Mouse (Mus musculus): ENCODE results near the gene Cep128. TPM values are rescaled to one million over a fixed set of nuclear protein-coding genes. Genes with fewer than 3 reads are reported as not detected.

The Cep128 gene
- polyA plus RNA-seq, 1 experiment: 216 TPM

DNA sequence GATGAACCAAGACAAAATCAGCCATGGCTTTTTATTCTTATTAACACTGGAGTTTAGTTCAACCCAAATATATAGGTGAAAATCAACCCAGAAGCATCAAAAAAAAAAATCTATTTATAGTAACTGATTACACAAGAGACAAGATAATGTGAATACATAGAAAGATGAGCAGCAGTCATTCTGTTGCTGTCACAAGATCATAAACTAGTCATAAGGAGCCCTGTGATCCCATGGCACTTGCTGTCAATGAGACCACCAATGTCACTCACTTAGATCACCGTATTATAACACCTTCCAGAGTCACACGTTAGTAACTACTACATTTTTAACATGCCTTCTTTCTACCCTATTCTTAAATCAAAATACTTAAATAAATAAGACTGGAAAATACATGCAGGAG lies 118.2 kb downstream of the Cep128 start:
- no peak overlapping the region for H3K27ac ChIP-seq (ENCODE audit: control insufficient read depth, insufficient read depth, low read depth, low read length)
- no peaks in the 10 kb centered on the region; the same call in 1 of the 2 replicates for H3K36me3 ChIP-seq (ENCODE audit: control insufficient read depth, insufficient read depth, low read length)
- TF ChIP-seq POLR2A (IDR thresholded peaks at IDR 0.05; ENCODE audit: control insufficient read depth, low read depth, low read length) (no peak), CTCF (IDR thresholded peaks at IDR 0.05; ENCODE audit: control insufficient read depth, insufficient read depth, insufficient replicate concordance, low read depth, low read length) (no peak)
- no peaks in the 10 kb centered on the region for H3K4me1 ChIP-seq (ENCODE audit: control insufficient read depth, insufficient read depth, low read length)
- H3K27me3 ChIP-seq (ENCODE audit: control insufficient read depth, insufficient read depth, low read length): no peaks in the 10 kb centered on the region
- no peak overlapping the region for H3K4me3 ChIP-seq (ENCODE audit: control insufficient read depth, low read depth, low read length)

DNA sequence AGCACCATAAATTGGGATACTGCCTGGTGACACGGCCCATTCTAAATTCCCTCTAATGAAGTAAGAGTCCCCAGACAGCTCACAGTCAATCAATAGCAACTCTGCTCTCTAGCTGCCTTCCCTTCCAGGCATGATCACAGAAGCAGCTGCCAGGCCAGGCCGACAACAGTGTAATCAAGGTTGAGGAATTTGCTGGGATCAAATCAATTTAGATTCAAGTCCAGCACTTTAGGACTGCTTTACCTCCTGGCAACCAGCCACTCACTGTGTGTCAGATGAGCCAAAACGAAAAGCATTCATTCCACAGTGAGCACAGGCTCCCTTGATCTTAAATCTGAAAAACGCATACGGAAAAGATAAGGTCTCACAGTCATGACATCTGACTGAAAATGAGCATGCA lies 118.7 kb downstream of the Cep128 start:
- Histone ChIP-seq H3K27me3 (ENCODE audit: control insufficient read depth, insufficient read depth, low read length) (no peaks in the 10 kb centered on the region), H3K27ac (ENCODE audit: control insufficient read depth, insufficient read depth, low read depth, low read length) (no peak overlapping the region), H3K4me1 (ENCODE audit: control insufficient read depth, insufficient read depth, low read length) (no peaks in the 10 kb centered on the region), H3K4me3 (ENCODE audit: control insufficient read depth, low read depth, low read length) (no peak overlapping the region), H3K36me3 (ENCODE audit: control insufficient read depth, insufficient read depth, low read length) (no peaks in the 10 kb centered on the region; the same call in 1 of the 2 replicates)
- TF ChIP-seq POLR2A (IDR thresholded peaks at IDR 0.05; ENCODE audit: control insufficient read depth, low read depth, low read length) (no peak), CTCF (IDR thresholded peaks at IDR 0.05; ENCODE audit: control insufficient read depth, insufficient read depth, insufficient replicate concordance, low read depth, low read length) (no peak)

DNA sequence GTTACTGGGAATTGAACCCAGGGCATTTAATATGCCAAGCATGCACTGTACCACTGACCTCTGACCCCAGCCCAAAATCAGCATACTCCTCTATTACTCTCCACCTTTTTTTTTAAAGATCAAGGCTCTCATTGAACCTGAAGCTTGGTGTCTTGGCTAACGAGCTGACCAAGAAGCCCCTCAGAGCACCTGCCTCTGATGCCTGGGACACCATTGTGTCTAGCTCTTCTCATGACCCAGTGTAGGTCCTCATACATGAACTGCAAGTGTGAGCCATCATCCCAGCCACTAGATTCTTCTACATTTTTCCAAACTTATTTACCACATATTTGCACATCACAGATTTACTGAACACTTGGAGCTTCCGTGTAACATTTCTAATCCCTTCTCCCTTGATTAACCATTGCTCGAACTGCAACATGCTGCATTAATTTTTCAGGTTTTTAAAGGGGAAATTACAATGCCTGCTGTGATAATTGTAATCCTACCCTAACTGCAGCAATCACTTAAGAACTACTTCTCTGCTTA lies 119.3 kb downstream of the Cep128 start:
- Histone ChIP-seq H3K4me1 (ENCODE audit: control insufficient read depth, insufficient read depth, low read length) (no peaks in the 10 kb centered on the region), H3K27ac (ENCODE audit: control insufficient read depth, insufficient read depth, low read depth, low read length) (no peak overlapping the region), H3K36me3 (ENCODE audit: control insufficient read depth, insufficient read depth, low read length) (no peaks in the 10 kb centered on the region; the same call in 1 of the 2 replicates), H3K4me3 (ENCODE audit: control insufficient read depth, low read depth, low read length) (no peak overlapping the region), H3K27me3 (ENCODE audit: control insufficient read depth, insufficient read depth, low read length) (no peaks in the 10 kb centered on the region)
- TF ChIP-seq CTCF (IDR thresholded peaks at IDR 0.05; ENCODE audit: control insufficient read depth, insufficient read depth, insufficient replicate concordance, low read depth, low read length): no peak
- no peak for TF ChIP-seq POLR2A (IDR thresholded peaks at IDR 0.05; ENCODE audit: control insufficient read depth, low read depth, low read length)

DNA sequence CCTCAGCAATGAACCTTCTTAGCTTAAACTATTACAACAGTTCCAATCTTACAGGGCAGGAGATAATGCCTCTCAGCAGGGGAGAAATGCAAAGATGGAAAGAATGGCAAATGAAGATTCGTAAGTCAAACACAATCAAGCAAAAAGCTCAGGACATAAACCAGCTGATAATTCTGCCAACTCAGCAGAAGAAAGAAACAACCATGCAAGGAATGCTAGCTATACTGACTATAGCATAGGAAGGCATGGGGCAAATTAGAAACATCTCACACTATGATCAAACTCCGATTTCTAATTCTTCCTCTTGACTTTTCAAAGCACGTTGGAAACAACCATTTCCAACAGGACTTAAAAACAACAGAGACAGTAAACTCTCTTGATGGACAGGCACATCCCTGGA lies 120.5 kb downstream of the Cep128 start:
- H3K27me3 ChIP-seq (ENCODE audit: control insufficient read depth, insufficient read depth, low read length): no peaks in the 10 kb centered on the region
- H3K27ac ChIP-seq (ENCODE audit: control insufficient read depth, insufficient read depth, low read depth, low read length): no peak overlapping the region
- H3K4me3 ChIP-seq (ENCODE audit: control insufficient read depth, low read depth, low read length): no peak overlapping the region
- TF ChIP-seq POLR2A (IDR thresholded peaks at IDR 0.05; ENCODE audit: control insufficient read depth, low read depth, low read length) (no peak), CTCF (IDR thresholded peaks at IDR 0.05; ENCODE audit: control insufficient read depth, insufficient read depth, insufficient replicate concordance, low read depth, low read length) (no peak)
- H3K36me3 ChIP-seq (ENCODE audit: control insufficient read depth, insufficient read depth, low read length): no peaks in the 10 kb centered on the region; the same call in 1 of the 2 replicates
- no peaks in the 10 kb centered on the region for H3K4me1 ChIP-seq (ENCODE audit: control insufficient read depth, insufficient read depth, low read length)

DNA sequence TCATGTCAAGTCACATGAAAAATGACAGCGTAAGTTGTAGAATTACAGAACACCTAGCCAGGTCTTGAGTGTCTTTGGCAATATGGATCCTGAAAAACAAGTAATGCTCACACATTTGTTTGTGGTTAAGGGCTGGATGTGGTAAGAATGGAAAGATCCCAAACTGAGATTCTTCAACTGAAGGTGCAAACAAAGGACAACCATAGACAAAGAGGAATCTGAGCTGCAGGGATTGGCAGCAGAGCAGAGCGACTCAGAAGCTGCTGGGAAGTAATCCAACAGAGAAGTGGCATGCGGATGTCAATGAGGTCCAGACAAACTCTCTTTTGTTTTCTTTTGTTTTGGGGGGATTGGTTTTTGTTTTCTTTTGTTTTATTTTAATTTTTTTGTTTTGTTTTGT lies 121.4 kb downstream of the Cep128 start:
- no peak overlapping the region for H3K27ac ChIP-seq (ENCODE audit: control insufficient read depth, insufficient read depth, low read depth, low read length)
- H3K27me3 ChIP-seq (ENCODE audit: control insufficient read depth, insufficient read depth, low read length): no peaks in the 10 kb centered on the region
- H3K4me1 ChIP-seq (ENCODE audit: control insufficient read depth, insufficient read depth, low read length): no peaks in the 10 kb centered on the region
- TF ChIP-seq POLR2A (IDR thresholded peaks at IDR 0.05; ENCODE audit: control insufficient read depth, low read depth, low read length) (no peak), CTCF (IDR thresholded peaks at IDR 0.05; ENCODE audit: control insufficient read depth, insufficient read depth, insufficient replicate concordance, low read depth, low read length) (no peak)
- H3K36me3 ChIP-seq (ENCODE audit: control insufficient read depth, insufficient read depth, low read length): no peaks in the 10 kb centered on the region; the same call in 1 of the 2 replicates
- H3K4me3 ChIP-seq (ENCODE audit: control insufficient read depth, low read depth, low read length): no peak overlapping the region

DNA sequence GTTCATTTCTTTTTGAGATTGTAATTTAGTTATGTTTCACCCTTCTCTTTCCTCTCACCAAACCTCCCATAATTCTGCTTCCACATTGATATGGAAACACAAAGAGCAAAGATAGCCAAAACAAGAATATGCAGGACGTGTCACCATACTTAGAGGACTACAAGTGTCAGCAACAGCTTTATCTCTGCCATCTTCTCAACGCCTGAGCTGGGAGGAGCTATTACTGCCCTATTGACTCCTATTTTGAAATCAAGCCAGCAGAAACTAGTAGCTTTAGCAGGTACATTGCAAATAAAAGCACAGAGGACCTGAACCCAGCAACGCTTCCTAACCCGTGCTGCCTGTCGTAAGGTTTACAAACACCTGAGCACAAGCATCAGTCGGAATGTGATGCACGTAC lies 127.9 kb downstream of the Cep128 start:
- H3K4me3 ChIP-seq (ENCODE audit: control insufficient read depth, low read depth, low read length): no peak overlapping the region
- H3K27me3 ChIP-seq (ENCODE audit: control insufficient read depth, insufficient read depth, low read length): no peaks in the 10 kb centered on the region
- no peaks in the 10 kb centered on the region for H3K4me1 ChIP-seq (ENCODE audit: control insufficient read depth, insufficient read depth, low read length)
- H3K27ac ChIP-seq (ENCODE audit: control insufficient read depth, insufficient read depth, low read depth, low read length): no peak overlapping the region
- no peaks in the 10 kb centered on the region; the same call in none of the 2 replicates for H3K36me3 ChIP-seq (ENCODE audit: control insufficient read depth, insufficient read depth, low read length)
- no peak for TF ChIP-seq POLR2A (IDR thresholded peaks at IDR 0.05; ENCODE audit: control insufficient read depth, low read depth, low read length)
- no peak for TF ChIP-seq CTCF (IDR thresholded peaks at IDR 0.05; ENCODE audit: control insufficient read depth, insufficient read depth, insufficient replicate concordance, low read depth, low read length)

DNA sequence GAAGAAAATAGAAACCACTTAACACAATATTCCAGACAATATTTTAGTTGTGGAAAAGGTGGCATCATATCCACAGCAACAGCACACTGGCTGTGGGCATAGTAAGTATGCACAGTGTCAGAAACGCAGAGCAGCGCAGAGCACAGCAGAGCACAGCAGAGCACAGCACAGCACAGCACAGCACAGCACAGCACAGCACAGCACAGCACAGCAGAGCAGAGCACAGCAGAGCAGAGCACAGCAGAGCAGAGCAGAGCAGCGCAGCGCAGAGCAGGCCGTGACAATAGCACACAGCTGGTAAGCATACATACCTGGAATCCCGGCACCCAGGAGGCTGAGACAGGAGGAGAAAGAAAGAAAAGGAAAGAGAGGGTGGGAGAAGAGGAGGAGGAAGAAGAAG lies 129.4 kb downstream of the Cep128 start:
- H3K4me3 ChIP-seq (ENCODE audit: control insufficient read depth, low read depth, low read length): no peak overlapping the region
- H3K36me3 ChIP-seq (ENCODE audit: control insufficient read depth, insufficient read depth, low read length): no peaks in the 10 kb centered on the region; the same call in none of the 2 replicates
- TF ChIP-seq CTCF (IDR thresholded peaks at IDR 0.05; ENCODE audit: control insufficient read depth, insufficient read depth, insufficient replicate concordance, low read depth, low read length) (no peak), POLR2A (IDR thresholded peaks at IDR 0.05; ENCODE audit: control insufficient read depth, low read depth, low read length) (no peak)
- H3K27me3 ChIP-seq (ENCODE audit: control insufficient read depth, insufficient read depth, low read length): no peaks in the 10 kb centered on the region
- no peak overlapping the region for H3K27ac ChIP-seq (ENCODE audit: control insufficient read depth, insufficient read depth, low read depth, low read length)
- H3K4me1 ChIP-seq (ENCODE audit: control insufficient read depth, insufficient read depth, low read length): no peaks in the 10 kb centered on the region
